In the genomic region with DNA sequence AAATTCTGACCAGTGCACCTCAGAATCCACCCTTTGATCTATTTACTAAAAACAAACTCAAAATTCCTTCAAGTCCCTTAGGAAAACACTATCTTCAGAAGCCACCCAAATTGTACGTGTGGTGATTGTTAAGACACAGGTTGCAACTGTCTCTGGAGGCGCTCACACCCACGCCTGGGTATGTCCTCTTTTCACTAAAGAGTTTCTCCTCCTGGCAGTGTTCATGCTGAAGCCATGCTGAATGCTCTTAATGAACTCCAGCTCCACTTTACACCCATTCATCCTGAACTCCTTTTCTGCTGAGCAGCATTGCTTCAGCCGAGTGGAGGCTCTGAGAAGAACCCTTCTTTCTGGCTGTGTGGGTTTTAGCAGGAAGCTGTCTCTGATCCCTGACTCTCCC, we compare ENCODE assay signal across 29 mouse cellular contexts. TPM values are rescaled to one million over a fixed set of nuclear protein-coding genes. Genes with fewer than 3 reads are reported as not detected.
DNase-seq lines count a peak whose midpoint lies in the region; ATAC-seq and TF ChIP-seq lines count a peak whose summit lies in the region.
"Had no signal": no experiment of that assay in that cellular context is flagged by ENCODE, and none has a peak within 500 bp of the region (broad histone marks: within the 10 kb centered on the region; RNA-seq: fewer than 3 reads in every experiment).

No protein-coding gene starts in this region.

- 39% methylated on average over 4 of the region's 4 CpGs for WGBS in forebrain, embryonic 12.5 days
- WGBS in forebrain, embryonic 14.5 days, result 38% methylated on average over 4 of the region's 4 CpGs
- 53% methylated on average over 4 of the region's 4 CpGs for WGBS in midbrain, embryonic 11.5 days
- 56% methylated on average over 4 of the region's 4 CpGs for WGBS in midbrain, embryonic 14.5 days
- WGBS in limb, embryonic 10.5 days, result 62% methylated on average over 4 of the region's 4 CpGs

- H3K9me3 ChIP-seq in forebrain, embryonic 12.5 days, result no peaks in the 10 kb centered on the region
- no peaks in the 10 kb centered on the region for H3K9me3 ChIP-seq in forebrain, embryonic 14.5 days (replicated peaks; ENCODE audit: control insufficient read depth, low read length)
- H3K9me3 ChIP-seq in midbrain, embryonic 11.5 days (ENCODE audit: control insufficient read depth, low read length), result no peaks in the 10 kb centered on the region
- no peaks in the 10 kb centered on the region for H3K9me3 ChIP-seq in midbrain, embryonic 14.5 days (ENCODE audit: control insufficient read depth, low read length)
- H3K9me3 ChIP-seq in ES-Bruce4 (replicated peaks; ENCODE audit: control insufficient read depth, insufficient read depth, low read length, poor library complexity, severe bottlenecking), result no peaks in the 10 kb centered on the region
- no peaks in the 10 kb centered on the region for H3K9me3 ChIP-seq in limb, embryonic 10.5 days (replicated peaks)
- H3K9me3 ChIP-seq: embryonic facial prominence, embryonic 15.5 days; heart, embryonic 10.5 days; heart, embryonic 15.5 days; kidney, embryonic 15.5 days; limb, embryonic 13.5 days; lung, embryonic 15.5 days; midbrain, embryonic 12.5 days had no signal

- H3K9ac ChIP-seq in forebrain, embryonic 12.5 days, result no peak overlapping the region
- no peak overlapping the region for H3K9ac ChIP-seq in forebrain, embryonic 14.5 days (ENCODE audit: low read length)
- no peak overlapping the region for H3K9ac ChIP-seq in midbrain, embryonic 11.5 days (ENCODE audit: low read length)
- H3K9ac ChIP-seq in midbrain, embryonic 14.5 days (replicated peaks; ENCODE audit: low read length), result no peak overlapping the region
- H3K9ac ChIP-seq in ES-Bruce4 (ENCODE audit: low read depth, poor library complexity, severe bottlenecking), result no peak overlapping the region
- H3K9ac ChIP-seq: embryonic facial prominence, embryonic 15.5 days; forebrain, postnatal 0 days; heart, embryonic 15.5 days; kidney, embryonic 15.5 days; limb, embryonic 13.5 days; lung, embryonic 15.5 days; midbrain, embryonic 12.5 days had no signal

- peak overlapping the region; percentile 36; the same call in 1 of the 2 replicates for H3K27ac ChIP-seq in forebrain, embryonic 12.5 days
- no peak overlapping the region for H3K27ac ChIP-seq in forebrain, embryonic 14.5 days (ENCODE audit: low read depth, low read length)
- 0 out of 2 replicates have a peak overlapping the region, but pooled peaks have one; percentile 7 for H3K27ac ChIP-seq in midbrain, embryonic 11.5 days (ENCODE audit: low read depth, low read length)
- H3K27ac ChIP-seq in midbrain, embryonic 14.5 days (replicated peaks; ENCODE audit: low read depth, low read length), result no peak overlapping the region
- peak overlapping the region; percentile 66 for H3K27ac ChIP-seq in ES-Bruce4 (ENCODE audit: insufficient read depth, low read length)
- H3K27ac ChIP-seq in limb, embryonic 10.5 days, result peak overlapping the region; percentile 76
- H3K27ac ChIP-seq: embryonic facial prominence, embryonic 15.5 days; heart, embryonic 10.5 days; heart, embryonic 15.5 days; left cerebral cortex, adult 2 months; limb, embryonic 13.5 days; lung, embryonic 15.5 days; midbrain, embryonic 12.5 days; stomach, postnatal 0 days had no signal

- no peak for TF ChIP-seq CTCF in ES-Bruce4 (IDR thresholded peaks at IDR 0.05; ENCODE audit: low read depth, low read length)

- H3K4me3 ChIP-seq in forebrain, embryonic 12.5 days (replicated peaks), result no peak overlapping the region
- no peak overlapping the region for H3K4me3 ChIP-seq in forebrain, embryonic 14.5 days (ENCODE audit: low read depth, low read length)
- H3K4me3 ChIP-seq in midbrain, embryonic 11.5 days (ENCODE audit: low read depth, low read length), result no peak overlapping the region
- no peak overlapping the region for H3K4me3 ChIP-seq in midbrain, embryonic 14.5 days (replicated peaks; ENCODE audit: low read depth, low read length)
- no peak overlapping the region for H3K4me3 ChIP-seq in ES-Bruce4 (ENCODE audit: low read depth, low read length)
- no peak overlapping the region for H3K4me3 ChIP-seq in limb, embryonic 10.5 days
- H3K4me3 ChIP-seq: embryonic facial prominence, embryonic 15.5 days; heart, embryonic 10.5 days; heart, embryonic 15.5 days; kidney, embryonic 15.5 days; left cerebral cortex, adult 2 months; limb, embryonic 13.5 days; lung, embryonic 15.5 days; midbrain, embryonic 12.5 days had no signal

- no peak for TF ChIP-seq EP300 in ES-Bruce4 (IDR thresholded peaks at IDR 0.05; ENCODE audit: insufficient read depth, low read depth, low read length)

- H3K4me1 ChIP-seq in forebrain, embryonic 12.5 days, result peaks cover 75% of the 10 kb centered on the region
- H3K4me1 ChIP-seq in forebrain, embryonic 14.5 days (ENCODE audit: control insufficient read depth, insufficient read depth, low read length), result peaks cover 45% of the 10 kb centered on the region
- H3K4me1 ChIP-seq in midbrain, embryonic 11.5 days (ENCODE audit: control insufficient read depth, insufficient read depth, low read length), result peaks cover 48% of the 10 kb centered on the region
- H3K4me1 ChIP-seq in midbrain, embryonic 14.5 days (ENCODE audit: control insufficient read depth, insufficient read depth, low read length), result peaks cover 47% of the 10 kb centered on the region
- peaks cover 4% of the 10 kb centered on the region for H3K4me1 ChIP-seq in ES-Bruce4 (ENCODE audit: control insufficient read depth, insufficient read depth, low read length)
- H3K4me1 ChIP-seq in limb, embryonic 10.5 days, result peaks cover 64% of the 10 kb centered on the region

- 0 out of 2 replicates have a peak, but pooled peaks cover 5% of the 10 kb centered on the region for H3K36me3 ChIP-seq in forebrain, embryonic 12.5 days (replicated peaks)
- H3K36me3 ChIP-seq in forebrain, embryonic 14.5 days (ENCODE audit: control insufficient read depth, insufficient read depth, low read length), result no peaks in the 10 kb centered on the region
- no peaks in the 10 kb centered on the region for H3K36me3 ChIP-seq in midbrain, embryonic 11.5 days (ENCODE audit: control insufficient read depth, insufficient read depth, low read length)
- no peaks in the 10 kb centered on the region for H3K36me3 ChIP-seq in midbrain, embryonic 14.5 days (ENCODE audit: control insufficient read depth, insufficient read depth, low read length)
- no peaks in the 10 kb centered on the region for H3K36me3 ChIP-seq in ES-Bruce4 (ENCODE audit: control insufficient read depth, insufficient read depth, low read length, poor library complexity, severe bottlenecking)
- H3K36me3 ChIP-seq in limb, embryonic 10.5 days, result peaks cover 7% of the 10 kb centered on the region; the same call in 1 of the 2 replicates
- H3K36me3 ChIP-seq: embryonic facial prominence, embryonic 15.5 days; heart, embryonic 15.5 days; kidney, embryonic 15.5 days; limb, embryonic 13.5 days; lung, embryonic 15.5 days; midbrain, embryonic 12.5 days had no signal

- ATAC-seq in forebrain, embryonic 12.5 days (ENCODE audit: low FRiP score), result no peak
- ATAC-seq in forebrain, embryonic 14.5 days, result no peak
- ATAC-seq in midbrain, embryonic 11.5 days (ENCODE audit: low FRiP score), result no peak
- no peak for ATAC-seq in midbrain, embryonic 14.5 days (ENCODE audit: low FRiP score, low TSS enrichment)
- ATAC-seq: forebrain, postnatal 0 days; hindbrain, embryonic 16.5 days had no signal

- no peak for TF ChIP-seq POLR2A in ES-Bruce4 (IDR thresholded peaks at IDR 0.05; ENCODE audit: insufficient read depth, low read length)

- H3K4me2 ChIP-seq in forebrain, embryonic 12.5 days, result no peak overlapping the region
- H3K4me2 ChIP-seq in forebrain, embryonic 14.5 days (ENCODE audit: low read length), result no peak overlapping the region
- no peak overlapping the region for H3K4me2 ChIP-seq in midbrain, embryonic 11.5 days
- H3K4me2 ChIP-seq in midbrain, embryonic 14.5 days (ENCODE audit: low read length), result no peak overlapping the region
- H3K4me2 ChIP-seq: embryonic facial prominence, embryonic 15.5 days; heart, embryonic 15.5 days; kidney, embryonic 15.5 days; limb, embryonic 13.5 days; liver, embryonic 11.5 days; lung, embryonic 15.5 days; midbrain, embryonic 12.5 days had no signal

- H3K27me3 ChIP-seq in forebrain, embryonic 12.5 days, result no peaks in the 10 kb centered on the region
- no peaks in the 10 kb centered on the region for H3K27me3 ChIP-seq in forebrain, embryonic 14.5 days (replicated peaks; ENCODE audit: control insufficient read depth, insufficient read depth, low read length)
- H3K27me3 ChIP-seq in midbrain, embryonic 11.5 days (ENCODE audit: control insufficient read depth, insufficient read depth, low read length), result no peaks in the 10 kb centered on the region
- H3K27me3 ChIP-seq in midbrain, embryonic 14.5 days (ENCODE audit: control insufficient read depth, insufficient read depth, low read length), result no peaks in the 10 kb centered on the region
- no peaks in the 10 kb centered on the region for H3K27me3 ChIP-seq in ES-Bruce4 (ENCODE audit: control insufficient read depth, insufficient read depth, low read length, poor library complexity, severe bottlenecking)
- no peaks in the 10 kb centered on the region for H3K27me3 ChIP-seq in limb, embryonic 10.5 days (ENCODE audit: low read depth, poor library complexity, severe bottlenecking)
- H3K27me3 ChIP-seq: embryonic facial prominence, embryonic 15.5 days; heart, embryonic 15.5 days; kidney, embryonic 15.5 days; limb, embryonic 13.5 days; lung, embryonic 15.5 days; midbrain, embryonic 12.5 days had no signal

- DNase-seq in forebrain, embryonic 14.5 days (ENCODE audit: low spot score), result no peak
- DNase-seq in midbrain, embryonic 11.5 days (ENCODE audit: low spot score, missing footprints), result no peak
- no peak for DNase-seq in midbrain, embryonic 14.5 days
- no peak for DNase-seq in limb, embryonic 10.5 days (ENCODE audit: low spot score)
- DNase-seq in layer of hippocampus, postnatal 36 days, result no peak
- DNase-seq: adrenal gland, postnatal 25 days; cerebellum, adult 18-20 months; cerebellum, postnatal 14 days; forebrain, postnatal 0 days; gastrocnemius, postnatal 14 days; heart, postnatal 36 days; kidney, adult 18-20 months; kidney, postnatal 25 days; right cerebral cortex, postnatal 14 days; thymus, adult 2 months; thymus, postnatal 36 days had no signal

RNA-seq across cellular contexts. Expression of gene Nav1, which starts 53.9 kb away (rescaled TPM):
- 32.4 and 37.9 TPM in 2 replicates for polyA plus RNA-seq in forebrain, embryonic 12.5 days (2016; fragmentation: Nextera tagmentation; extraction: Ambion mirVana)
- 26.1 and 38.3 TPM in 2 replicates for polyA plus RNA-seq in forebrain, embryonic 14.5 days (2014; fragmentation: Nextera tagmentation; extraction: Ambion mirVana)
- polyA plus RNA-seq in midbrain, embryonic 11.5 days (2014; fragmentation: Nextera tagmentation; extraction: Ambion mirVana), result 10.4 and 13.3 TPM in 2 replicates
- polyA plus RNA-seq in midbrain, embryonic 14.5 days (2014; fragmentation: Nextera tagmentation; extraction: Ambion mirVana), result 48.2 and 56.3 TPM in 2 replicates
- 31.7 and 34.2 TPM in 2 replicates for polyA plus RNA-seq in ES-Bruce4 (2011; ENCODE audit: insufficient read depth, insufficient read length, low read depth, missing spikeins)
- polyA plus RNA-seq in limb, embryonic 10.5 days (2016; fragmentation: Nextera tagmentation; extraction: Ambion mirVana), result 16.1 and 18.3 TPM in 2 replicates
- total RNA-seq in layer of hippocampus, postnatal 36 days (2021), result 10 to 100 TPM; 64.6 to 75.1 TPM

Comparison
In these comparisons a context has a peak if more than half of its experiments do, and no peak if none do; other contexts are left out.
1. H3K27ac ChIP-seq: peak in forebrain, embryonic 12.5 days (single experiment), midbrain, embryonic 11.5 days (single experiment), ES-Bruce4 (single experiment) and limb, embryonic 10.5 days (single experiment); none in forebrain, embryonic 14.5 days (single experiment) and midbrain, embryonic 14.5 days (single experiment).